Mouse (Mus musculus): Measurements from ENCODE around the gene Yipf3.

DNA sequence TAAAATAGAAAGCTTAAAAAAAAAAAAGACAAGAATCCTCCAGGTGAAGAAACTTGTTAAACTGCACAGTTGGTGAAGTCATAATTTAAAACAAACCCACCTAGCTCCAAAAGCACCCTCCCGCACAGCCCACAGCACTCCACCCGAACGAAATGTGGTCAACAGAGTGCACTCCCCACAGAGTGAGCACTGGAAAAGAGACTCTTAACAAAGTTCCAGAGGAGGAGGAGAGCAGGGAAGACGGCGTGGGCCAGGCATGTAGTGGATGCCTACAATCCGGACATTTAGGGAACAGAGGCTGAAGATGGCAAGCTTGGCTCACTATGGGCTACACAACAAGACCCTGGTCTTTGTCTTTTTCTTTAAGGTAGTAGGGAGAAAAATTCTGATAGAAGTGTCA, 27.2 kb downstream of the Yipf3 start:
- no peak for TF ChIP-seq HCFC1 (IDR thresholded peaks at IDR 0.05; ENCODE audit: borderline replicate concordance, insufficient read depth, low read length)
- no peak for TF ChIP-seq MAFK (IDR thresholded peaks at IDR 0.05; ENCODE audit: insufficient read depth, low read depth, low read length)
